Mouse (Mus musculus): ENCODE measurements around the gene Tbx15.

GRCm38 (mm10) chr3:99387127-99387526 lies 146.9 kb downstream of the Tbx15 start:
- TF ChIP-seq ZNF384 (IDR thresholded peaks at IDR 0.05; ENCODE audit: low read depth, low read length) (no peak), HCFC1 (IDR thresholded peaks at IDR 0.05; ENCODE audit: borderline replicate concordance, insufficient read depth, low read length) (no peak)
